Mouse (Mus musculus): ENCODE measurements around the gene Fam162a.
"Not testable (repeated sequence)": the region's sequence is repeated elsewhere in the genome, so short reads cannot be mapped to it uniquely, and the experiment has no call there.

- TF ChIP-seq CTCF (IDR thresholded peaks at IDR 0.05; ENCODE audit: low read depth, low read length); POLR2A (IDR thresholded peaks at IDR 0.05; ENCODE audit: extremely low read depth, insufficient read depth, low read length): not testable (repeated sequence)
These were observed 8.9 kb downstream of the Fam162a start for GRCm38 (mm10) chr16:36062534-36062933.

All from liver, adult 2 months (tissue).